Mouse (Mus musculus): ENCODE measurements around the gene Clic4.
A peak's percentile ranks its signal among the peaks of the same experiment; 100 is the strongest.

The Clic4 gene

DNA sequence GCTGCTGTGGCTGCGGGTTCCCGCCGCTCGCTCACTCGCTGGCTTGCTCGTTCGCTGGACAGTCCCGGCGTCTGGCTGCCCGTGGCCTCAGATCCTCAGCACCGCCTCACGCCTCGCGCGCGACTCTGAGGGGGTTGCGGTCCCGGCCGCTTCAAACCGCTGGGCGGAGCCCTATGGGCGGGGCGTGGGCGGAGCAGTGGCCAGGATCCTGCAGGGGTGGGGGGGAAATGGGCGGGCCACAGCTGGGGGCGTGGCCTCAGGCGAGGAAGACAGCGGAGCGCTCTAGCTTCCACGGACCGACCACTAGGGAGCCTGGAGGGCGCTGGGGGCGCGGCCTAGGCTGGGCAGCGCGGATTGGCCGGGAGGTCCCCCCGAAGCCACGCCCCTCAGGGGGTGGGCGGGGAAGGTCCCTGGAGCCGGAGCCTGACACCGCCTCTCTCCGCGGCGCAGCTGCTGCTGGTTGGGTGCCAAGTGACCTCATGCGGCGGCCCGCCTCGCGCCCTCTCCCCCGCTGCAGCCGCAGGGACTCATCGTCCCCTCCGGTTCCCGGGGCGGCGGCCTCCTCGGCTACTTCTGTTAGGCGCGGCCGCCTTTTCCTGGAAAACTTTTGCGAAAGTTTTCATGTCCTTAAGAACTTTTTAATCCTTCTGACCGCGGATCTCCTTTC lies at the start of gene Clic4:
TSS of gene Clic4 (minus strand) at position 175 of the 667 bp plus-strand sequence.
- DNase-seq = peak; percentile 82

DNA sequence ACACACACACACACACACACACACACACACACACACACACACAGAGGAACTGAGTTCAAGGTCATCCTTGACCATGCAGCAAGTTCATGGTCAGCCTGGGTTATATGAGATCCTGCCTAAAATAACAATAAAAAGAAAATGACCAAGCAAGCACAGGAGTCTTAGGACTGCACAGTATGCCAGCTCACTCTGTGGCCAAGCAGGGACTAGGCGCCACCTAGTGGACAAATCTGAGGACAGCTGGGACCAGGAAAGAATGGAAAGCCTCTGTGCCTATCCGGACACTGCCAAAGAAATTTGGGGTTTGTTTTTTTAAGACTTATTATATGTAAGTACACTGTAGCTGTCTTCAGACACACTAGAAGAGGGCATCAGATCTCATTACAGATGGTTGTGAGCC lies 45.4 kb upstream of the Clic4 start:
- DNase-seq = peak; percentile 43

DNA sequence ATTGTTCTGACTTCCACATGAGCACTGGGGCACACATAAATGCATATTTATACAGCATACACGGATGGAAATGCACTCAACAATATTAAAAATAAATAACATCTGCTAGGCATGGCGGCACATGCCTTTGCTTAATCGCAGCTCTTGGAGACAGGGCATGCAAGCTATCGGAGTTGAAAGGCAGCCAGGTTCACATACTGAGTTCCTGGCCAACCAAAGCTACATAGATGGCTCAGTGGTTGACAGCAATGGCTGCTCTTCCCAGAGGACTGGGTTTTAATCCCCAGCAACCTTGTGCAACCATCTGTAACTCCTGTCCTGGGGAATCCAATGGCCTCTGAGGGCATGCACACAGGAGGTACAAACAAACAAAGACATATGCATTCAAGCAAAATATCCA lies 44.9 kb upstream of the Clic4 start:
- no peak for DNase-seq

DNA sequence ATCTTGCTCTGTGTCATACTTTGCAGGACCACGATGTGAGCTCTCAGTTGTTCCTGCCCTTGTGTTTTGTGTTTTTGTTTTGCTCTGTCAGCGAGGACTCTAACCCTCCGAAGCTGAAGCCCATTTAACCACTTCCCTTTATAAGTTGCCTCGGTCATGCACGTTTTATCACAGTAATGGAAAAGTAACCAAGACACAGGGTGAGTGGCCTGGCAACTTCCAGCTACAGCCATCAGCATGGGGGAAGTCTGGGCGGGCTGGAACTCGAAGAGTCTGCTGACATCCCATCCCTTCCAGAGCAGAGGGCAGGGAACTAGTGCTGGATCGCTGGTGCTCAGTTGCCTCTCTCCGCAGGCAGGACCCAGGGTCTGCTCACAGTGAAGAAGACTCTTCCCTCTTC lies 42.7 kb upstream of the Clic4 start:
- DNase-seq = no peak

DNA sequence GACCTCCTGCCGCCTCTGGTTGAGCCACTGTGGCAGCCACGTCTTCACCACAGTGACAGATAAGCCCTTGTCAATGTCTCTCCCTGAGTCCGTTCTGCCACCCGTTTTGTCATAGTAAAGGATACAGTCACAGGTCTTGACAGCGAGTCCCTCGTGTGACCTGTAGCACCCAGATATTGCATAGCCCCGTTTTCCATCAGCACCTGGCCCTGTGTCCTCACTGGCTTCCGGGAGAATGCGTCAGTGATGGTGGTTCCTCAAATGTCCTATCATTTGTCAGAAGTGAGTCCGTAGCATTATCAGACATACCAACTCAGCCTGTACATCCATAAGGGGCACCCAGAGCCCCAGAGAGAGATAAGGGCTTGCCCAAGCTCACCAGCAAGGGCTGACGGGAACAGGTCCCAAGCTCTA lies 41.8 kb upstream of the Clic4 start:
- DNase-seq = no peak

DNA sequence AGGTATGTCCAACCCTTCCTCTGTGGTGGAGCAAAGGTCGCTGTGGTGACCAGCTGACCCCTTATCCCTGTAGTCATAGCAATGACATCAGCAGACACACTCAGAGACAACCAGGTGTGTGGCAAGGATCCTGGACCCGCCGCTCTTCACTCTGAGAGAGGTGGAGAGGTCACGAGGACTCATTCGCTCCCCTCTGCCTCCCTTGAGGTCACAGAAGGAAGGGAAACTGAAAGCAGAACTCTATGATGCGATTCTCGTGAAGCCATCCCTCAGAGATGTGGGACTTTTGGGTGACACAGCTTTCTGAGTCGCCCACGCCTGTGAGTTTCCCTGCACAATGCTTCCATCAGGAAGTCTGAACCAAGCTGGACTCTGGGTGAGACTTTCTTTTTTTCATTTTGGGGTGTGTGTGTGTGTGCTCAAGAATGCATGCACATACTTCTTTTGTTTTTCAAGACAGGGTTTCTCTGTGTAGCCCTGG lies 41.2 kb upstream of the Clic4 start:
- no peak for DNase-seq

DNA sequence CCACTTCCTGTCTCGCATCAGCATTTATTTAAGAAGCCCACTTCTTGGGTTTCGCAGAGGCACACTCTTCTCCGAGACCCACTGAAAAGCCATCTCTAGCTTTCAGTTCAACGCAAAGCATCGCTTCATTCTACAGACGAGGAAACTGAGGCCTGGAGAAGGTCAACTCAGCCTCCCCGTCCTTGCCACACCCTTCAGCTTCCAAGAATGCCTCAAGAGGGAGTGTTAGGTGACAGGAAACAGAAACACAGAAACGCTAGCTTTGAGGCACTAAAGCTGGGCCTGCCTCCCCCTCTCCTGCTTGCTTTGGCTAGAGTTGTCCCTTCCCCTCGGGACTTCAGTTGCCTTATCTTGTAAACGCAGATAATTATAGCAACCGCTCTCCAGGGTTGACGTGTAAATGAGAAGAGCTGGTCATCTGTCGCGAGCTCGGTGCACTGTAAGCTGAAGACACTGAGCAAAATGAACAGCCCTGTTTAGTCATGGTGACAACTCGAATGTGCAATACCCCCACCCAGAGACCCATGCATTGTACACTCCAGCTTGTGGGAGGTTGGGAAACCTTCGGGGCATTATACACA lies 40.6 kb upstream of the Clic4 start:
- no peak for DNase-seq

DNA sequence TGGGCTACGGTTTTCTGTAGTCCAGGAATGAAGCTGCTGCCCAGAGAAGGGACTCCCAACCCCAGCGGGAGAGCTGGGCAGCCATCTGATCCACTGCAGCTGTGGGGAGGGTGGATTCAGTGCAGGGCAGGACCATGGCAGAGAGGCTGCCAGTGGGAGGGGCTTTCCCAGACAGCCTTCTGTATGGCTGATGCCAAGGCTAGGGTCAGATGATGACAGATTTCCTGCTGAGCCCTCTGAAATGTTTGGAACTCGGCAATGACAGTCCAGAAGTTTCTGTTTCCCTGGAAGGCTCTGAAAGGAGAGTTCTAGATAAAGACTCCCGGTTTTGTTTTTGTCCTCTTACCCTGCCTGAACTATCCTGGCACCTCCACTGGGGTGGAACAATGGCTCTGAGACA lies 40.1 kb upstream of the Clic4 start:
- peak; percentile 33 for DNase-seq

DNA sequence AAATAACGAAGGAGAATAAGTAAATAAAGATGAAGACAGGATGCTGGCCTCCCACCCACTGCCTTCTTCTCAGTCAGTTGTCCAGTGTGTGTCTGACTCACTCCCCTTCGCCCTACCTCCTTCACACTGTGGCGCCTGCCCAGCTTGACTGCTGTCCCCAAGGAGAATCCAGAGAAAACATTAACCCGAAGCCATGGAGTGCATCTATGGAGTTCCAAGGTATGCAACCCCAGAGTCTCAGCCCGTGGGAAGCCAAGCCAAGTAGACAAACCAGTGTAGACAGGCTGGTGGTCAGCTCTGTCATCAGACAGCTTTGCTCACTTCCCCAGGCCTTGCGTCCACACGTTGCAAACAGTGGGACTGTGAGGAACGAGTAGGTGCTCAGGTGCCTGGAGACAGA lies 37.8 kb upstream of the Clic4 start:
- DNase-seq = no peak

DNA sequence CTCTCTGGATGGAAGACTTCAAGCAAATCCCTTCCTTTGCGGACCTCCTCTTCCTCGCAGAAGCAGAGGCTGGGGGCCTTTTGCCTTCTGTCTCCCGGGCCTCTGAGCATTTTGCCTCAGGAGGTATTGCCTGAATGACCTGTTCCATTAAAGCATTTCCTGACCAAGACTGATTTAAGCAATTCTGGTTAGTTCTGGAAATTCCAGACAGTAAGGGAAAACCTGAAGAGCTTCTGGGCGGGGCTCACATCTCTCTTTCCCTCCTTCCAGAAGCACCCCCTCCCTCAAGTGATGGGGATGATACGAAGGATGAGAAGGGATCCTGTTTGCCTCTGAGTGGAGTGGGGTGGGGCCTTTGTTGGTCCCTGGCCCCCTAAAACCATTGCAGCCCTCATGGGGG lies 37.1 kb upstream of the Clic4 start:
- no peak for DNase-seq

DNA sequence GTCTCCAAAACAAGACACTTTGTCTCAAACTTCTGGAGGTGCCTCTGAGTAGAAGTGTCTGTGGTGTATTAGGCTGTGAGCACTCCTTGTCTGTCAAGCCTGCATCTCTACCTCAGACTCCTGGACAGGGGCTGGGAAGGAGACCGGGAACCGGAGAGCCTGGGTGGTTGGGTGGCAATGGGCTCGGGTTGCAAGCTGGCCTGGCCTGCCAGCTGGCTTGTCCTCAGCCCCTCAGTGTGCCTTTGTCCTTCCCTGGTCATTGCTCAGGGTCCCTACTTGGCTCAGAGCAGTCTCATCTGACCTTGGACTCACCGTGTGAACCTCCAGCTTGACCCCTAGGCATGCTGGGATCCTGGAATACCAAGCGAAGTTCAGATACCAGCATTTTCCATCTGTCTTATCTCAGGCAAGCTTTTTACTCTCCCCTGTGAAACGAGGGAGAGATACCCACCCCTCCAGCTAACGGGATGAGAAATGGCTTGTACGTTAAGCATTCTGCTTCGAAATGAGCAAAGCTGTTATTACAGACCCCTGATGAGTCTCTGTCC lies 36.6 kb upstream of the Clic4 start:
- DNase-seq = no peak

DNA sequence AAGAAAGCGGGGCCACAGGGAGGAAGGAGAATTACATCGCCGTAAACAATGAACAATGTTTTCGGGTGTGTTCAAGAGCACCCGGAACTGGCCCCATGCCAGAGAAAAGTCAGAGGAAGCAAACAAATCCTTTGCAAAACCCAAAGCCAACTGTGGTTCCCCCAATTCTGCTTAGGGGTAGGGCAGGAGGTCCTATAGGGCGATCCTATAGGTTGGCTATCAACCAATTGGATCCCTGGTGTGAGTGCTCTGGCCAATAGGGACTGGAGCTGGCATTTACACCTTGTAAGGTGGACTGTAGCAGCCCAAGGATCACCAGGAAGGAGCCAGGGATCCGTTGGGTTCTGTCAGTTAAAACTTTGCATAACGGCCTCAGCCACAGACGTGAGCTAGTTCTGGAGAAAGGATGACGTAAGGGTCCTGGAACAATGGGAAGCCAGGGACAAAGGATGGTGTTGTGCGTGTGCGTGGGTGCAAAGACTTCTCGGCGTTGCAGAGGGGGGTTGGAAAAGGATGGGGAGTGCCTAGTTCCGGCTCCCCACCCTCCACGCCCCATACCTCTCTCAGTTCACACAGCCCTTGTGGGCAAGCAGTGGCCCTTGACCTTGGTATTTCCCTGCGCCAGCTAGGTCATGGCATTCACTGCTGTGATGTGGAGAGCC lies 34.5 kb upstream of the Clic4 start:
- no peak for DNase-seq

DNA sequence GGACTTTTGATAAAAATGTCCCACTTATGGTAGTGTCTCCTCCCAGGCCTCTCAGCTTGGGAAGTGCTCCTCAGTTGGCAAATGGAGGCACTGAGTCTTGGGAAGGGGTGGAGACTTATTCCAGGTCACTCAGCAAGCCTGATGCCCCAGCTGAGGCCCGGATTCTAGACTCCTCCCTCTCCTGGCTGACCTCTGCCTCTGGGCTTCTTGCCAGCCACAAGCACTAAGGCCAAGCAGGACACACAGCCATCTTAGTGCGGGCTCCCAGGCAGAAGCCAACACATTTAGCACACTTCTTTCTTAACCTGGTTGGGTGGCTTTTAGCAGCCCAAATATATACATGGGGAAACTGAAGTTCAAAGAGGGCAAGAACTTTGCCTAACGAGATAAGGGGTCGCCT lies 33.9 kb upstream of the Clic4 start:
- no peak for DNase-seq

DNA sequence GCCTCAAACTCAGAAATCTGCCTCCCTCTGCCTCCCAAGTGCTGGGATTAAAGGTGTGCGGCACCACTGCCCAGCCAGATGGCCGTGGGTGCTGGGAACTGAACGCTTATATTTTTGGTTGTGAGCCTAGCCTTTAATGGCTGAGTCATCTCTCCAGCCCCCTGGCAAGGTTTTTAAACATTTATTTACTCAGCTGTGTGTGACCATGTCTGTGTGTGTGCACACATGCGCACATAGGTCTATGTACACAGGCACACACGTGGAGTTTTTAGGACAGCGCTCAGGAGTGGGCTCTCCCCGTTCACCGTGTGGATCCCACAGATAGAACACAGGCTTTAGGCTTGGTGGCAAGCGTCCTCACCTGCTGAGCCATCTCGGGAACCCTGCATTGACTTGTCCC lies 29.6 kb upstream of the Clic4 start:
- DNase-seq = no peak

DNA sequence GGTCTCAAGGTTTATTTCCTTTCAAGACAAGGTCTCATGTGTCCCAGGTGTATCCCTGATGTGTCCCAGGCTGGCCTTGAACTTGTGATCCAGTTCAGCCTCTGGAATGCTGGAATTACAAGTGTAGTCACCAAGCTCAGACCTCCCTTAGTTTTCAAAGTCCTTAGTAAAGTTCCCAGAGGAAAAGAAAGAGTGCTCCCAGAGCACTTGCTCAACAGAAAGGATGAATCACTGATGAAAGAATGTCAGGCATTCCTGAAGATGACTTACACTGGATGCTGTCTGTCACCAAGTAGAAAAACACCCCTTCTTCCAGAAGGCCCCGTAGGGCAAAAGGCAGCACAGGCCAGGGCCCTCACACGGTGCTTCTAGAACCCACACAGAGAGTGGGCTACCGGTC lies 28.6 kb upstream of the Clic4 start:
- no peak for DNase-seq

DNA sequence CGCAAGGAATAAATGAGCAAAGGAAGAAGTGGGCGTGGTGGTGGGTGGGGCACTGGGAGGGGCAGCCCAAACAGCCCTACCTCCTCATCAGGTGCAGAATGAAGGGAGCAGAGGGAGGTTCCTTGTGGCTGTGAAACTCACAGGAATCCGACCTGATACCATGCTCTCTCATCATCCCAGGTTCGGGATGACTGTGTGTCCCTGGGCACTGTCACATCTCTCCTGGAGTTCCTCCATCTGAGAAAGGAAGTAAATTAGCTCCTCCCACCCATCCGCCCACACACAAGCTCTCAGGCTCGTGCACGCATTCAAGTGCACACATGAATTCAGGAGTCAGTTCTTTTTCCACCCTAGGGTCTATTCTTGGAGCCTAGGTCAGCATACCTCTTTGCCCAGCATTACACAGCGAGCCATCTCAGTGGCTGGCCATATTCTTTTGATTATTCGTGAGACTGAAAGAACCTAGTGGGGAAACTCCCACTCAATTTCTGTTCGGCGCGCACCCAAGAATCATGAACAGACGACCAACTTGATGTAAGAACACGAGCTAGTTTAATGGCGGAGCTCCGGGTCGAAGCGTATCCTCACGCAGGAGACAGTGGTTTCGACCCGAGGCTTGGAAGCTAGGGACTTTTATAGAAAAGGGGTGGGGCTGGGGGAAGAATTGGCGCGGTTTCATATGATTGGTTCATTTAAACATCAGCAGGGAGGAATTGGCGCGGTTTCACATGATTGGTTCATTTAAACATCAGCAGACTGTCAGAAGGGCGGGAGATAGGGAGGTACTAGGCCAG lies 27.8 kb upstream of the Clic4 start:
- DNase-seq = no peak

DNA sequence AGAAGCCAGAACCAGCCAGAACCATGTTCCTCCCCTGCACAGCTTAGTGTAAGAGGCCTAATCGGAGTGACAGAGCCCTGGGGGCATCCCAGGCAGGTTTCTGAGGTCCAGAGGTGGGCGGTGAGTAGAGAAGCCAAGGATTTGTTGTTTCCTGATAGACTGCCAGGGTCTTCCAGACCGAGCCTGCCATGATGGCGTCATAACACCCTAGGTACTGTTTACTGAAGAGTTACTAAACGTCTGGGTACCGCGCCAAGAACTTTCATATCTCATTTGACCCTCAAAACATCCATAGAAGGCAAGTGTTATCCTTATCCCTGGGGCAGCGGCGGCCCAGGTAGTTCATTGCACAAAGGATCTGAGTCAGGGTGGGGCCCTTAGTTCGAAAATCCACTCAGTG lies 26.1 kb upstream of the Clic4 start:
- DNase-seq = no peak

DNA sequence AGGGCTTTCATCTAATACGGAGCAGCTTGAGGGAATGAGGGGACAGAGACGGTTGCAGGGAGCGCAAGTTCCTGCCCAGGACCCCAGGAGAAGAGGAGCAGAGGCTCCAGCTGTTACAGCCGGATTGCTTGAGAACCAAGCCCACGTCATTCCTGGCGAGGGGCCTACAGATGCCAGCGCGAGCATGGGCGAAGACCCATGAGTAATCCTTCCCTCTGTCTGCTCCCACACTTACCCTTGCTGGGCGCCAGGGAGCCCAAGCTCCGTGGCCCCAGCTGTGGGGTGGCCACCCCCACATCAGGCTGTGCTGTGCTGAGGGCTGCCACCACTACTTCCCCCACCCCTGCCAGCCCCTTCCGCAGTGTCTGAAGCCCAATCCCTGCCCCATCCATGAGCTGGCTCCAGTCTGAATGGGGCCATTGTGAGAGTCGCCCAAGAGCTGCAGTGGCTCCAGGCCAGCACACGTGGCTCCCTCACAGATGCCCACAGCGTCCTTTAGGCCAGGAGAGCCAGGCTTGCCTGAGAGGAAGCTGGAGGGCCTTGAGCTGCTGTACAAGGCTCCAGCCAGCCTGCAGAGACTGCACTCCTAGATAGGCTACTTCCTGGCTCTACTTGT lies 25.4 kb upstream of the Clic4 start:
- DNase-seq = peak; percentile 33

DNA sequence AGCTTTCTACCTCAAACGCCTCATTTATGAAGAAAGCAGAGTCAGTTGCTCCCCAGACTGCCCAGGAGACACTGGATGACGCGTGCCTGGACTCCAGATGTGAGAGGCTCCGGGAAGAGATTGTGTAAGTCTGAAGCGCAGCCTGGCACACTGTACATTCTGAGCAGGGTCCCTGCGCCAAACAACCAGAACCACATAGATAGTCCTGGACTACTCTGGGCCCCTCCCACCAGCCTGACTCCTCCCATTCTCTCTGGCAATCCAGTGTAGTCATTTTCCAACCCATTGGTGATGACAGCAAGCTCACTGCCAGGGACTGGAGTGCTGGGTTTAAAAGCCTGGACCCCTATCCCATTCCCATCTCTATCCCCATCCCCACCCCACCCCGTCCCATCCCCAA lies 24.5 kb upstream of the Clic4 start:
- no peak for DNase-seq

DNA sequence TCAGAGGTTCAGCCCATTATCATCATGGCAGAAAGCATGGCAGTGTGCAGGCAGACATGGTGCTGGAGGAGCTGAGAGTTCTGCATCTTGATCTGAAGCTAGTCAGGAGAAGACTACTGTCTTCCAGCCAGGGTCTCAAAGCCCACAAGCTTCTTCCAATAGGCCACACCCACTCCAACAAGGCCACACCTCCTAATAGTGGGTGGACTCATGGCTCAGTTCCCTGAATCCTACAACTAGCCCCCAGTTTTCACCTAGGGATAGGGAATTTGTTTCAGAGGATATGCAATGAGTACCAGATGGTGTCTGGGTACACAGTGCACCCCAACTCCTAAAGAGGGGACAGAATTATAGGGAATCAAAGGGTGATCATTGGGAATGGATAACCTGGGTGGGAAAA lies 24.0 kb upstream of the Clic4 start:
- DNase-seq = no peak

DNA sequence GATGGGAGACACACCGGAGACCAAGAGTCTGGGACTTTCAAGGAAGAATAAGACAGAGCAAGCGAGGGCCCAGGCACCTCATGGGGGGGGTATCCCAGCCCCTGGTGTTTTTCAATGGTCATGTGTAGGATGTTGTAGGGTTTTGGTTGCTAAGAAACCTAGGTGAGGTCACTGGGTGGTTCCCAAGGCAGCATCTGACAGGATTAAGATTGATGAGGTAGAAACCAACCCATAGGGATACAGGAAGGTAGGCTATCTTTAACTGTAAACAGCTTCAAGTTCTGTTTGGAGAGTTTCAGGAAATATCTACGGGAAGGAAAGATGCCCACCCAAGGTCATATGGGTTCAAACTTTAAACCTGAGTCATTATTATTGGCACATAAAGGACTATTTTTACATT lies 21.2 kb upstream of the Clic4 start:
- DNase-seq = no peak

DNA sequence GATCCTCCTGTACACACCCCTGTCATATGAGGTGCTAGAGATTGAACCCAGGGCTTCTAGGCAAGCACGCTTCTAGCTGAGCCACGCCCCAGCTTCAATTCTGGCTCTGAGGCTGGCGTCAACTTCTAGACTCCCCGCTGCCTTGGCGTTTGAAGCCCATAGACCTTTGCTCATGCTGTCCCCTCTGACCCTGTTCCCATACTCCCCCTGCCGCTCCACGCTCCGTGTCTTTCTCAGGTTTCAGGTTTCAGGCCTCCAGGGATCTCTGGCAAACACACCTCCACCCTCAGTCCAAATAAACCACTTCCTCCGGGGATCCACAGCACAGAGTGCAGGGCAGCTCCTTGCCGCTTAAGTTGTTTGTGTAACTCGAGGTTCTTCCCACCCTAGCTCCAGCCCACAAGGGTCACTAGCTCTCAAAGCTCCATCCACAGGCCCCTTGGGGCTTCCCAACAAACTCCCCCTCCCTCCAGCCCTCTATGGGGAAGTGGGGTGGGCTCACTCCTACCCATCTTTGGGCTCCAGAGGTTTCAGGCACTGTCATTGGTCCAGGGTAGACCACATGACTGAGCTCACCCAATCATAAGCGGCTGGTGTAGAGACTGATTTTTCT lies 20.0 kb upstream of the Clic4 start:
- no peak for DNase-seq
